Mouse (Mus musculus) small intestine, adult 2 months (tissue): ENCODE results near the gene Nrm. TPM values are rescaled to one million over a fixed set of nuclear protein-coding genes. Genes with fewer than 3 reads are reported as not detected.

ENCODE experiments used
- H3K27ac ChIP-seq: fragments of 200-500 bp; 2 replicates; pipeline ENCODE4 v1.5.1; 2012; ENCODE audit warnings: low read depth, low read length, control low read depth, inconsistent platforms; ENCODE audit not compliant: insufficient read depth
- H3K27me3 ChIP-seq: fragments of 200-500 bp; 2 replicates; pipeline ENCODE4 v1.6.1; 2012; ENCODE audit warnings: mild to moderate bottlenecking, moderate library complexity, low read length, inconsistent platforms; ENCODE audit not compliant: control insufficient read depth, insufficient read depth
- H3K36me3 ChIP-seq: fragments of 200-500 bp; 2 replicates; pipeline ENCODE4 v1.6.1; 2012; ENCODE audit warnings: mild to moderate bottlenecking, low read length, control low read depth, inconsistent platforms; ENCODE audit not compliant: control insufficient read depth, insufficient read depth
- H3K4me1 ChIP-seq: fragments of 200-500 bp; 2 replicates; pipeline ENCODE4 v1.6.1; 2012; ENCODE audit warnings: low read length, inconsistent platforms, mixed read lengths; ENCODE audit not compliant: control insufficient read depth, insufficient read depth, insufficient read length
- H3K4me3 ChIP-seq: fragments of 200-500 bp; 2 replicates; pipeline ENCODE4 v1.5.1; 2012; ENCODE audit warnings: low read depth, mild to moderate bottlenecking, control low read depth, inconsistent platforms, low read length, moderate library complexity
- CTCF ChIP-seq: fragments of 200-500 bp; IDR thresholded peaks from 2 replicates; pipeline ENCODE4 v1.5.1; 2012; ENCODE audit warnings: low read depth, mild to moderate bottlenecking, control low read depth, inconsistent platforms, low read length, moderate library complexity, mixed read lengths; ENCODE audit not compliant: insufficient replicate concordance, insufficient read length; ENCODE audit errors: extremely low read depth
- POLR2A ChIP-seq: fragments of 200-500 bp; IDR thresholded peaks from 2 replicates; pipeline ENCODE4 v1.6.1; 2012; ENCODE audit warnings: low read depth, mild to moderate bottlenecking, control low read depth, inconsistent platforms, low read length, moderate library complexity
- WGBS: fragments of 180-500 bp; shearing (Covaris S2); methylation state at CpG from one replicate; pipeline ENCODE4 v1.1.7; 2018; 5-methylcytosine and 5-hydroxymethylcytosine counted together
- polyA plus RNA-seq: library from polyadenylated mRNA; depleted of rRNA; stranded (reverse); fragments of >200 nt; gene quantifications from 2 replicates; pipeline ENCODE4 v1.2.3, GENCODE M21; 2012; rRNA removed

Nrm gene
- polyA plus RNA-seq = 9.3 and 15.9 TPM in 2 replicates

GRCm38 (mm10) chr17:35861198-35861857, at the start of gene Nrm:
Gene Nrm, plus strand, starts transcription at chr17:35861318.
- TF ChIP-seq POLR2A = peak; percentile 24; the same call in 1 of the 2 replicates
- peak; percentile 52; the same call in 1 of the 2 replicates for TF ChIP-seq CTCF
- H3K4me1 ChIP-seq = peaks cover 5% of the 10 kb centered on the region; the same call in 1 of the 2 replicates
- peak within 1 kb of the TSS; percentile 85 for H3K4me3 ChIP-seq
- under 1% methylated on average over 47 of the region's 47 CpGs for WGBS
- H3K27me3 ChIP-seq = no peaks in the 10 kb centered on the region
- peak within 1 kb of the TSS; percentile 72; the same call in 1 of the 2 replicates for H3K27ac ChIP-seq
- H3K36me3 ChIP-seq = 0 out of 2 replicates have a peak, but pooled peaks cover 2% of the 10 kb centered on the region

- Histone ChIP-seq H3K27me3 (no peaks in the 10 kb centered on the region), H3K36me3 (no peaks in the 10 kb centered on the region), H3K27ac (peak overlapping the region; percentile 65), H3K4me3 (no peak overlapping the region), H3K4me1 (peaks cover 27% of the 10 kb centered on the region; the same call in 1 of the 2 replicates)
- TF ChIP-seq CTCF (no peak), POLR2A (no peak)
- WGBS = 82% methylated on average over 5 of the region's 5 CpGs
Measured at GRCm38 (mm10) chr17:35812307-35812706, 48.8 kb upstream of the Nrm start.

GRCm38 (mm10) chr17:35812736-35813135, 48.4 kb upstream of the Nrm start:
- WGBS = 57% methylated on average over 6 of the region's 6 CpGs
- Histone ChIP-seq H3K4me1 (peaks cover 27% of the 10 kb centered on the region; the same call in 1 of the 2 replicates), H3K27me3 (no peaks in the 10 kb centered on the region), H3K36me3 (no peaks in the 10 kb centered on the region), H3K4me3 (no peak overlapping the region), H3K27ac (peak overlapping the region; percentile 65)
- no peak for TF ChIP-seq CTCF
- TF ChIP-seq POLR2A = no peak

- 8% methylated on average over 7 of the region's 7 CpGs for WGBS
Measured at GRCm38 (mm10) chr17:35813245-35813647, 47.9 kb upstream of the Nrm start.

DNA sequence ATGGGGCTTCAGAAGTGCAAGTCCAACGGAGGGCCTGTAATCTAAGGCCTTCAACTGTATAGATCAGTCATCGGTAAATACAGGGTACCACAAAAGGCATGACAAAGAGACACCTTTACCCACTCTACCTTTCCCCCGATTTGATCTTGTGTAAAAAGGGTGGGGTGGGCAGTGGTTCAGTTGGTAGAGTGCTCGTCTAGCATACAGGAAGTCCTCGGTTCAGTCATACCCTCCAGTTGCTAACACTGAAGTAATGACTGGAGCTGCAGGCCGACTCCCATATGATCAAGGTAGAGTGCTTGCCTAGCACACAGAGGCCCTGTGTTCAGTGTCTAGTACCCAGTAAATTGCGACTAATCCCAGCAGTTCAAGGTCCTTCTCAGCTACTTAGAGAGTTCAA, 47.5 kb upstream of the Nrm start:
- Histone ChIP-seq H3K27ac (peak overlapping the region; percentile 65), H3K4me3 (no peak overlapping the region), H3K27me3 (no peaks in the 10 kb centered on the region), H3K36me3 (no peaks in the 10 kb centered on the region), H3K4me1 (peaks cover 27% of the 10 kb centered on the region; the same call in 1 of the 2 replicates)
- TF ChIP-seq CTCF (no peak), POLR2A (no peak)
- 21% methylated on average over 7 of the region's 7 CpGs for WGBS

More at GRCm38 (mm10) chr17:35813245-35813647, 47.9 kb upstream of the Nrm start:
- TF ChIP-seq CTCF (no peak), POLR2A (no peak)
- Histone ChIP-seq H3K27me3 (no peaks in the 10 kb centered on the region), H3K36me3 (no peaks in the 10 kb centered on the region), H3K4me3 (no peak overlapping the region), H3K4me1 (peaks cover 27% of the 10 kb centered on the region; the same call in 1 of the 2 replicates), H3K27ac (peak overlapping the region; percentile 65)

GRCm38 (mm10) chr17:35814678-35815077, 46.4 kb upstream of the Nrm start:
- Histone ChIP-seq H3K36me3 (no peaks in the 10 kb centered on the region), H3K27me3 (no peaks in the 10 kb centered on the region), H3K4me1 (peaks cover 27% of the 10 kb centered on the region; the same call in 1 of the 2 replicates), H3K4me3 (no peak overlapping the region), H3K27ac (peak overlapping the region; percentile 19; the same call in 1 of the 2 replicates)
- 9% methylated on average over 6 of the region's 6 CpGs for WGBS
- no peak for TF ChIP-seq POLR2A
- no peak for TF ChIP-seq CTCF

GRCm38 (mm10) chr17:35815836-35816235, 45.3 kb upstream of the Nrm start:
- H3K36me3 ChIP-seq = no peaks in the 10 kb centered on the region
- no peak overlapping the region for H3K4me3 ChIP-seq
- TF ChIP-seq CTCF (no peak), POLR2A (no peak)
- H3K27ac ChIP-seq = peak overlapping the region; percentile 38; the same call in 1 of the 2 replicates
- H3K4me1 ChIP-seq = peaks cover 27% of the 10 kb centered on the region; the same call in 1 of the 2 replicates
- no peaks in the 10 kb centered on the region for H3K27me3 ChIP-seq
- WGBS = 28% methylated on average over 7 of the region's 7 CpGs
